Mouse (Mus musculus): ENCODE measurements around the gene Gm49358. TPM values are rescaled to one million over a fixed set of nuclear protein-coding genes. Genes with fewer than 3 reads are reported as not detected.

Gm49358 gene
- total RNA-seq, 2 experiments from 2014 or later = not detected

GRCm38 (mm10) chr10:86849508-86849907 lies 85.7 kb downstream of the Gm49358 start:
- ATAC-seq (replicated peaks; ENCODE audit: low FRiP score, low TSS enrichment, poor library complexity, severe bottlenecking) = no peak

- no peak for ATAC-seq (replicated peaks; ENCODE audit: low FRiP score, low TSS enrichment, poor library complexity, severe bottlenecking)
Observed at GRCm38 (mm10) chr10:86852160-86852559, 88.4 kb downstream of the Gm49358 start.

DNA sequence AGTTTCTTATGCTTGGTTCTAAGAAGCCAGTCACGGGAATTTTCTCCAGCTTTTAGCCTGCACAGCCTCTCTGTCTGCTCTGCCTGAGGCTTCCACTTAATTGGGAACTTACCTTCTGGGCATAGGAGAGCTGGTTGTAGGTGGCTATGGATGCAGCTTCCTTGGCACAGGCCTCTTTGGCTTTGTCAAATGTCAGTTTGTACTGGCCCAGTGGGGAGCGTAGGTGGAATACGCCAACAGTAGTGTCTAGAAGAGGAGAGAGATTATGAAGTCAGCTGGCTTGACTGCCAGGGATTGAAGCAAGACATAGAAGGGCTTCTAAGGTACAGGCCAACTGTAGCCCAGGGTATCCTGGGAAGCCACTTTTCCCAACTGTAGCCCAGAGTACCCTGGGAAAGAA lies 89.7 kb downstream of the Gm49358 start:
- ATAC-seq (replicated peaks; ENCODE audit: low FRiP score, low TSS enrichment, poor library complexity, severe bottlenecking) = no peak

GRCm38 (mm10) chr10:86860396-86860795 lies 96.6 kb downstream of the Gm49358 start:
- no peak for ATAC-seq (replicated peaks; ENCODE audit: low FRiP score, low TSS enrichment, poor library complexity, severe bottlenecking)

DNA sequence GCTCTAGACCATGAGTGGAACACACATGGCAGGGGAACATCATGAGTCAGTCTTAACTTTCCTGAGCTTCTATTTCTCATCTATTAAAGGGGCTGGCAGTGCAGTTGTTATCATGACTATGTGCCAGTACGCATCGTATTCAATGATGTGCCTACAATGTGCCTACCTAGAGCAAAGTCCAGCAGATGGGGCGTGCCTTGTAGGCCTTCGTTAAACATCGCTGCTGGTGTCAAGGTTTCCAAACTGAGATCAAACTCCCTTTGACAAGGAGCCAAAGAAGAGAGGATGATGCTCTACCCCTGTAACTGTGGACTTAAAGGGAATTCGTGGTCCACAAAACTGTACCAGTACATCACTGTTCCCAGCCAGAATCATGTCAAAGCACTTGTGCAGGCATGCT lies 98.7 kb downstream of the Gm49358 start:
- no peak for ATAC-seq (replicated peaks; ENCODE audit: low FRiP score, low TSS enrichment, poor library complexity, severe bottlenecking)

DNA sequence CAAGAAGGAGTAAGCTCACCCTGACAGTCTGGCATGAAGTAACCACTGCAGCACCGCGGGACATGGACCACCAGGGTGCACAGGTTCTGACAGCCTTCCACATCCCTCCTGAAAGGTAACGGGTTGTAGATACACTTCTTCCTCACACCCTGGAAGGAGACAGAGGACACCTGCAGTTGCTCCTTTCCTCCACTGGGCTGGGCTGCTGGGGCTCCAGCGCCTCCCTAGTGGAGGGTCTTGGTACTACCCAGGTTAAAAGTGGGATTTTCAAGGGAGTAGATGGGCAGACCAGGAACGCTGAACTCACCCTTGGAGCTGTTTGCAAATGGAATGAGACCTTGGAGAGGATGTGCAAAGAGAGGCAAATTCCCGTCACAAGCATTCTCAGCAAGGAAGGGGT lies 99.7 kb downstream of the Gm49358 start:
- ATAC-seq (replicated peaks; ENCODE audit: low FRiP score, low TSS enrichment, poor library complexity, severe bottlenecking) = 0 out of 2 replicates have a peak, but pooled peaks have one; percentile 32

DNA sequence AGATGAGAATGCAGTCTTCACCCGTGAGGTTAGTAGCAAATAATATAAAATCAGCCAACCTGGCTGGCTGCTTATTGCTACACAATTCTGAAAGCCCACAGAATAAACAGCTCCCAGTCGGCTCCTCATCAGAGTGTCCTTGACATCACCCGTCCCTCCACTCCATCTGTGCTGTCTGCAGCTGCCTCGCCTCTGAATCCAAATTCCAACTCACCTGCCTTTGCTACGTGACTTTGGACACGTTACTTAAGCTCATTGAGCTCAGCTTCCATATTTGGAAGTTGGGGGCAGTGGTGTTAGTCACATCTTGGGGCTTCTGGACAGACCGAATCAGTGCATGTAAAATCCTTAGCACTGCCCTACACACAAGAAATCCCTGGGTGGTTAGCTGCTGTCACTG lies 108.3 kb downstream of the Gm49358 start:
- ATAC-seq (replicated peaks; ENCODE audit: low FRiP score, low TSS enrichment, poor library complexity, severe bottlenecking) = no peak

GRCm38 (mm10) chr10:86872591-86872990 lies 108.8 kb downstream of the Gm49358 start:
- no peak for ATAC-seq (replicated peaks; ENCODE audit: low FRiP score, low TSS enrichment, poor library complexity, severe bottlenecking)

- no peak for ATAC-seq (replicated peaks; ENCODE audit: low FRiP score, low TSS enrichment, poor library complexity, severe bottlenecking)
Observed at GRCm38 (mm10) chr10:86878721-86879120, 114.9 kb downstream of the Gm49358 start.

GRCm38 (mm10) chr10:86880071-86880806 lies 116.5 kb downstream of the Gm49358 start:
- no peak for ATAC-seq (replicated peaks; ENCODE audit: low FRiP score, low TSS enrichment, poor library complexity, severe bottlenecking)

DNA sequence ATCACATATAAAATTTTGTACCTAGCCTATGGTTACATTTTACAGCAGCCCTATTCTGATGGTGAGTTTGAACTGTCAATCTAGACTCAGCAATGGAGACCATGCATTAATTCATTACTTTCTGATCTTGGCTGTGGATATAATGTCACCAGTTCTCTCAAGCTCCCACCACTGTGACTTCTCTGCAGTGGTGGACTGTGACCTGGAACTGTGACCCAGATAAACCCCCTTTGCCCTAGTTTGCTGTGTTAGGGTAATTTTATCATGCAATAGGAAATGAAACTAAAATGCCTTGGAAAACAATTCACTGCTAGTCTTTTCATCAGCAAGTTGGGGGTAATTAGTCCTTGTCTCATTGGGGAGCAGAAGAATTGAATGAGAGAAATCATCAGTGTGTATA lies 117.7 kb downstream of the Gm49358 start:
- ATAC-seq (replicated peaks; ENCODE audit: low FRiP score, low TSS enrichment, poor library complexity, severe bottlenecking) = no peak

Other genes with a start within 250 kb of the Gm49358 start
- gene Hsp90b1, start 58.5 kb upstream of the Gm49358 start, total RNA-seq (2014; fragmentation: Nextera tagmentation) = 208 and 247 TPM in 2 replicates
- gene Hsp90b1, start 58.5 kb upstream of the Gm49358 start, total RNA-seq (2017) = 568 and 595 TPM in 2 replicates
- 2.3 and 3.3 TPM in 2 replicates for gene Ttc41, start 58.2 kb upstream of the Gm49358 start, total RNA-seq (2014; fragmentation: Nextera tagmentation)
- gene Ttc41, start 58.2 kb upstream of the Gm49358 start, total RNA-seq (2017) = 0.42 and 1.8 TPM in 2 replicates
- gene Nt5dc3, start 15.0 kb downstream of the Gm49358 start, total RNA-seq (2014; fragmentation: Nextera tagmentation) = 8.9 and 12.4 TPM in 2 replicates
- 2.9 and 6.8 TPM in 2 replicates for gene Nt5dc3, start 15.0 kb downstream of the Gm49358 start, total RNA-seq (2017)
- 0.17 TPM in 1 of 2 replicates, not detected in the other for gene Stab2, start 244.1 kb downstream of the Gm49358 start, total RNA-seq (2014; fragmentation: Nextera tagmentation)
- not detected in 2 replicates for gene Stab2, start 244.1 kb downstream of the Gm49358 start, total RNA-seq (2017)

Measured in megakaryocyte-erythroid progenitor cell, adult 5-6 weeks (primary cell).